ENCODE assay signal across 21 mouse cellular contexts in genomic region chr4:155352581-155352980, GRCm38 (mm10). TPM values are rescaled to one million over a fixed set of nuclear protein-coding genes. Genes with fewer than 3 reads are reported as not detected.
A peak's percentile ranks its signal among the peaks of the same experiment; 100 is the strongest.
DNase-seq lines count a peak whose midpoint lies in the region; ATAC-seq lines count a peak whose summit lies in the region.
"Had no signal": no experiment of that assay in that cellular context is flagged by ENCODE, and none has a peak within 500 bp of the region (broad histone marks: within the 10 kb centered on the region; RNA-seq: fewer than 3 reads in every experiment).

No protein-coding gene starts in this region.

- DNase-seq in 416B (ENCODE audit: low read depth) = peak; percentile 93
- DNase-seq in natural killer cell, adult 2 months (ENCODE audit: low spot score in 2 of 2) = peak; percentile 67 to 79
- peak; percentile 66 for DNase-seq in thymus, postnatal 25 days
- DNase-seq in frontal cortex, postnatal 14 days (ENCODE audit: low spot score in 2 of 2) = no peak
- DNase-seq in urinary bladder, postnatal 10 days (ENCODE audit: low spot score) = no peak
- DNase-seq in layer of hippocampus, adult 11-12 months (ENCODE audit: low spot score) = no peak
- DNase-seq: adrenal gland, adult 8-10 months; cerebellum, adult 2 months; cerebellum, postnatal 36 days; kidney, adult 9 months; kidney, postnatal 25 days; lung, adult 18-20 months; lung, postnatal 10 days; right cerebral cortex, postnatal 14 days had no signal

- peak; percentile 78 for ATAC-seq in common myeloid progenitor, adult 5-6 weeks (replicated peaks; ENCODE audit: low read depth, poor library complexity, severe bottlenecking)
- ATAC-seq: activated CD4-positive, CD25-positive, alpha-beta regulatory T cell, adult 4 months; forebrain, embryonic 16.5 days; hindbrain, embryonic 16.5 days; intestine, embryonic 16.5 days; liver, embryonic 12.5 days had no signal

RNA-seq across cellular contexts. Expression of gene Prkcz, which starts 8.6 kb away (rescaled TPM):
- total RNA-seq in common myeloid progenitor, adult 5-6 weeks (2017) = not detected in 2 replicates
- total RNA-seq: monocyte, adult 5-6 weeks had no signal

RNA-seq across cellular contexts. Expression of gene Gabrd, which starts 45.3 kb away (rescaled TPM):
- 0.05 TPM in 1 of 2 replicates, not detected in the other for total RNA-seq in common myeloid progenitor, adult 5-6 weeks (2017)

RNA-seq across cellular contexts. Expression of gene Cfap74, which starts 56.4 kb away (rescaled TPM):
- total RNA-seq in common myeloid progenitor, adult 5-6 weeks (2017) = 0.23 and 0.29 TPM in 2 replicates

Comparison
In these comparisons a context has a peak if more than half of its experiments do, and no peak if none do; other contexts are left out.
1. DNase-seq: peak in 416B (single experiment), natural killer cell, adult 2 months (2 of 2) and thymus, postnatal 25 days (single experiment); none in frontal cortex, postnatal 14 days (0 of 2), urinary bladder, postnatal 10 days (single experiment) and layer of hippocampus, adult 11-12 months (single experiment).